Mouse (Mus musculus) kidney, adult 8-10 months (tissue): ENCODE results near the gene Foxk2.
"Not testable (repeated sequence)": the region's sequence is repeated elsewhere in the genome, so short reads cannot be mapped to it uniquely, and the experiment has no call there.

Source experiments
- DNase-seq, 2 experiments: peaks; one replicate each; pipeline ENCODE4 v3.0.0; 2022

Gene Foxk2

DNA sequence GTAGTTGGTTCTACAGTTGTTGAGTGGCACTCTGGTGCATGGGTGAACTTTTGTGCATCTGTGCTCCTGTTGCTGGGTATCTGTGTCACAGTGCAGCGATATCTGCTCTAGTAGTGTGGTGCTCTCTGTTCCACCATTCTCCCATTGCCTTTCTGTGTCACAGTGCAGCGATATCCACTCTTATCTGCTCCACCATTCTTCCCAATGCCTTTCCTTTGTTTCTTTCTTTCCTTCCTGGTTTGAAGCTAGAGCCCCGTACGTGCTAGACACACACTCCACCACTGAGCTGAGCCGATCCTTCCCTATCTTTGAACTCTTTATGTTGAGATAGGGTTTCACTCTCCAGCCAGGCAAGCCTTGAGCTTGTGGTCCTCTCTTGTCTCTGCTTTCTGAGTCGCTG, 23.1 kb downstream of the Foxk2 start:
- no peak for DNase-seq

GRCm38 (mm10) chr11:121289859-121290258, 30.1 kb downstream of the Foxk2 start:
- DNase-seq = no peak

DNA sequence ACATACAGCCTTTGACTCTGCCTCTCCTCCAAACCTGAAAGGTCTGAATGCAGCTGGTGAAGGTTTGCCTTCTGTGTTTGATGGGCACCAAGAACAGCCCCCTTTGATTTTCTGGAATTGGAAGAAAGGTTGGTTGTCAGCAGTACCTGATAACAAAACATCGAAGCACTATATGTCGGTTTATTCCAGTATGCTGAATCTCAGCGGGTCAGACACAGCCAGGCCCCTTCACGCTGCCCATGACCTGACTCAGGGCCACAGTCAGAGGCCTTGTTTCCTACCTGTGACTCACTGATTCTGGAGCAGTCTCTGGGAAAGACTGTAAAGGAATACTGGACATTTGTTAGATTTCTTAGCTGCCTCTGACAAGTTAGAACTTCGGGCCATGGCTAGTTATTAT, 35.0 kb downstream of the Foxk2 start:
- no peak for DNase-seq

DNA sequence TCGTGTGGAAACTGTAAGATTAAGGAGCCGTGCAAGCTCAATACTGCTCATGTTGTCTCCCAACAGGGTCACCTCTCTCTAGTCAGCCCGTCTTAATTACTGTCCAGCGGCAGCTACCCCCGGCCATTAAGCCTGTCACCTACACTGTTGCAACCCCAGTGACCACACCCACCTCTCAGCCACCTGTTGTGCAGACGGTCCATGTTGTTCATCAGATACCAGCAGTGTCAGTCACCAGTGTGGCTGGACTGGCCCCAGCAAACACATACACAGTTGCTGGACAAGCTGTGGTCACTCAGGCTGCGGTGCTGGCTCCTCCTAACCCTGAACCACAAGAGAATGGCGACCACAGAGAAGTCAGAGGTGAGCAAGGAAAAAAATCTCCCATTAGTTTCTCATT, 38.7 kb downstream of the Foxk2 start:
- DNase-seq = no peak

DNA sequence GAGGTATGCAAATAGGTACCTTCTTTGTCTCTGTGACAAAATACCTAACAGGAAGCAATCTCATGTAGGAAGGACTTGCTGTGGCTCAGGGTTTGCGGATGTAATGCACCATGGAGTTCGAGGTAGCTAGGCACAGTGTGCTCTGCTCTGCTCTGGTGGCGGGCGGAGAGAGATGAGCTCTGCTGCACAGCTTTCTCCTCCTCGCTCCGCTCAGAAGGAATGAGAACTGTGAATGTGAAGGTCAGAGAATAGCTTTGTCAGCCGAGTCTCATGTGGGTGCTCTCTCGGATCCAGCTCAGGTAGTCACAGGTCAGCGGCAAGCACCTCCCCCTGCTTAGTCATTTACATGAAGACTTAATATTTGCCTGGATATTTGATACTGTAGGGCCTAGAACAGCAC, 40.5 kb downstream of the Foxk2 start:
- DNase-seq = peak; percentile 77 to 80

GRCm38 (mm10) chr11:121305371-121305770, 45.6 kb downstream of the Foxk2 start:
- DNase-seq = no peak

GRCm38 (mm10) chr11:121306608-121307007, 46.8 kb downstream of the Foxk2 start:
- no peak for DNase-seq

DNA sequence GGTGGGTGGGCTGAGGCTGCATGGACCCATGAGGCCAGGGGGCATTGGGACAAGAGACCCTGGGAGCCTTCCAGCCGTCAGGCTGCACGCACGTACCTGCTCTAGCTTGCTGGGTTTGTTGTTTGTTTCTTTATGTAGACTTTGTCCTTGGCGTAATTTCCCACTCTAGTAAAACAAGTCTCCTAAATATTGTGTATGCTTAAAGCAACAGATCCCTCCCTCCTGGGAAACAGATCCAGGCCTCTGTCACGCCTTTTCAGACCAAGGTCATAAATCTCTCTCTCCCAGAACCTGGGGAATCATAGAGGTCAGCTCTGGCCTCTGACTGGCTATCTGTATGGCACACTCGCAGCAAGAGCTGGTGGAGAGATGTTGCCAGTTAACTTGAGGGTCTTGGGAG, 47.9 kb downstream of the Foxk2 start:
- DNase-seq = not testable (repeated sequence)

DNA sequence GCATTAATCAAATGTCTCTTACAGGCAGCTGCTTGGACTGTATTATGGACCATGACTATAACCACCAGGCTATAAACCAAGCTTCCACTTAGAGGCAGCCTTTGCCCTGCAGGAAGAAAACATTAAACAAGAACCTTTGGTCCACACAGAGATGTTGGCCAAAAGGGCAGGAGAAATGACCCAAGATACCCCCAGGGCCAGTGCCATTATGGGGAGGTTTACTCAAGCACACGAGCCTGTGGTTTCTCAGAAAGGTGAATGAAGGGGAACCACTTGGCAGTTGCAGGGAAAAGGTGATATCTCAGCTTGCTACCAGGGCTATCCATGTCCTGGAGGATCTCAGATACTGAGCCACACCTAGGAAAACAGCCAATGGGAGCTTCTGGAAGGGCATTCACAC, 66.2 kb downstream of the Foxk2 start:
- peak; percentile 76 to 81 for DNase-seq

- DNase-seq = no peak
Observed at GRCm38 (mm10) chr11:121326681-121327080, 66.9 kb downstream of the Foxk2 start.

DNA sequence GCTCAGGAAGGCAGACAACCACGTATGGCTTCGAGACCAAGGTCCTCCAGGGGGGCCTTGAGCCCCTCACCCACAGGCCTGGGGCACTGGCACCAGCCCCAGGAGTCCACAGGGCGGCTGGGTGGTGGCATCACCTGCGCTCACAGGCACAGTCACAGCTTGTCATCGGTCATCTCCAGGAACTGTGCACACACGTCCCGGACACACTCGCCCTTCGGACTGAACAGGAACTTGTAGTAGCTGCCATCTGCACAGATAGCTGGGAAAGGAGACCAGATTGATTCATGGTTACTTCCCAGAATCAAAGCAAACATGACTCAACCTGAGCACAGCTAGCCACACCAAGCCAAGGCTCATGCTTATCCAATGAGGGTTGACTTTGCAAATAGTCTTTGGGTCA, 68.4 kb downstream of the Foxk2 start:
- DNase-seq = no peak

DNA sequence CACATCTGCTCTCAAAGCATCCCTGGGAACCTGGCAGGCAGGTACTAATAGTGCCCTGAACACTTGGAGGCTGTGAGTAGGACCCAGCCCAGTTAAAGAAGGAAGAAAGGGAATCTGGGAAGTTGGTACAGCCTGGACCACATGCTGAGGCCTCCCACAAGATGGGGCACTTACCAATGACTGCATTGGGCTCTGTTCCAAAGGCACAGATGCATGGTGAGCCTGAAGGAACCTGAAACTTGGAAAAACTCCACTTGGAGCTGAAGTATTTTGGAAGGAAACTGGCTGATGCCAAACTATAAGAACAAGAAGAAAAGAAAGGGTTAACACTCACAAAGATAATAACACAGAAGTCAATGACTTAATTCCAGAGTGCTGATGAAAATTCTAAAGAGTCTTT, 68.8 kb downstream of the Foxk2 start:
- no peak for DNase-seq

GRCm38 (mm10) chr11:121331641-121332040, 71.9 kb downstream of the Foxk2 start:
- DNase-seq = no peak

DNA sequence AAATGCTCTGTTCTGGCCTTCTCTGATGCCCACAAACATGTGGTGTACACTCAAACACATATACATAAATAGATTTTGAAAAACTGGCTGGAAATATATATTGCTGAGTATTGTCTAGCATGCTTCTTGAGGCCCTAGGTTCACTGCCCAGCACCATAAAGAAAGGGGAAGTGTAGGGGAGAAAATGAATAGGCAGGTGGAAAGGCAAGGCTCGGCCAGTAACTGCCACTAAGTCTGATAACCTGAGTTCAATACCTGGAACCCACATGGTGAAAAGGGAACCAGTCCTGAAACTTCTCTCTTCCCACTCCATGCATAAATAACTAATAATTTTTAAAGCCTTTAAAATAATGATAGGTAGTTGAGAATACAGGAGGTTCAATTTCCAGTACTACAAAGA, 79.9 kb downstream of the Foxk2 start:
- no peak for DNase-seq

GRCm38 (mm10) chr11:121340287-121340686, 80.5 kb downstream of the Foxk2 start:
- DNase-seq = no peak

DNA sequence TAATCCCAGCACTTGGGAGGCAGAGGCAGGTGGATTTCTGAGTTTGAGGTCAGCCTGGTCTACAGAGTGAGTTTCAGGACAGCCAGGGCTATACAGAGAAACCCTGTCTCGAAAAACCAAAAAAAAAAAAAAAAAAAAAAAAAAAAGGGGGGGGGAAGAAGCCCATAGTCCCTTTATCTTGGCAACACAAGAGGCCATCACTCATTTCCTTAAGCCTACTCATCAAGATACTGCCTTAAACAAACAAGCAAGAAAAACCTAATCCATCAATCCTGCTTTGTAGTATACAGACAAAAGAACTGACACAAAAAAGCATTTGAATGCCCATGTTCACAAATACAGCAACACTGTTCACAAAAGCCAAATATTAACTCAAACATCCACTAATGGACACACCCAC, 82.6 kb downstream of the Foxk2 start:
- DNase-seq = not testable (repeated sequence)

- DNase-seq = no peak
Observed at GRCm38 (mm10) chr11:121347036-121347435, 87.2 kb downstream of the Foxk2 start.

GRCm38 (mm10) chr11:121348166-121348565, 88.4 kb downstream of the Foxk2 start:
- no peak for DNase-seq

- not testable (repeated sequence) for DNase-seq
Observed at GRCm38 (mm10) chr11:121348727-121349126, 88.9 kb downstream of the Foxk2 start.

DNA sequence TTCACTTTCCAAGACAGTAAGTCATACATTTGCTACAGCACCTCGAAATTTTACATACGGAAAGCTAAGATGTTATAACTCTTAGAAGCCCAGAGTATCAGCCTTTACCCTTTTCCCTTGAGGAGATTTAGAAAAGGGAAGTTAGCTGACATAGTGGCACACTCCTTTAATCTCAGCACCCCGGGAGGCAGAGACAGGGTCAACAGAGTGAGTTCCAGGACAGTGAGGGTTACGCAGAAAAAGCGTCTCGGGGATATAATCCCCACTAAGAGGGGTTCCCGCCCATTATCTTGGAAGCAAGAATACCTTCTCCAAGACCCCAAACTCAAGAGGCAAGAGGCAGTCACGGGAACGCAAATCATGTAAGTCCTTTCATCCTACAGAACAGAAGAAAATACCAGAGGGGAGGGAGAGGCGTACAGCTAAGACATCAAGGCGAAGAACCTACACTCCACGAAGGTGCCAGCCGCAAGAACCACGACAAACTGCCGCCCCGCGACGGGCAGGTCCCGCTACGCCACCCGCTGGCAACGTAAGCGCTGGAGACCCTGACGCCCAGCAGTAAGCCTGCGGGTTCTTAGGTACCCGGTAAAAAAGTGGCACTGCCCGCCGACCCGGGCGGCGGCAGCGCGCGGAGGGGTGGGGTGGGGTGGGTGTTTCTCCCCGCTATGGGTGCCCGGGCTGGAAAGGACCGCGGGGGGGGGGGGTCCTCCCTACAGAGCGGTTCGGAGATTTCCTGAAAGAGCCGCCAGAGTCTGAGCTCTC, 93.7 kb downstream of the Foxk2 start:
- DNase-seq = peak; percentile 7 to 28

DNA sequence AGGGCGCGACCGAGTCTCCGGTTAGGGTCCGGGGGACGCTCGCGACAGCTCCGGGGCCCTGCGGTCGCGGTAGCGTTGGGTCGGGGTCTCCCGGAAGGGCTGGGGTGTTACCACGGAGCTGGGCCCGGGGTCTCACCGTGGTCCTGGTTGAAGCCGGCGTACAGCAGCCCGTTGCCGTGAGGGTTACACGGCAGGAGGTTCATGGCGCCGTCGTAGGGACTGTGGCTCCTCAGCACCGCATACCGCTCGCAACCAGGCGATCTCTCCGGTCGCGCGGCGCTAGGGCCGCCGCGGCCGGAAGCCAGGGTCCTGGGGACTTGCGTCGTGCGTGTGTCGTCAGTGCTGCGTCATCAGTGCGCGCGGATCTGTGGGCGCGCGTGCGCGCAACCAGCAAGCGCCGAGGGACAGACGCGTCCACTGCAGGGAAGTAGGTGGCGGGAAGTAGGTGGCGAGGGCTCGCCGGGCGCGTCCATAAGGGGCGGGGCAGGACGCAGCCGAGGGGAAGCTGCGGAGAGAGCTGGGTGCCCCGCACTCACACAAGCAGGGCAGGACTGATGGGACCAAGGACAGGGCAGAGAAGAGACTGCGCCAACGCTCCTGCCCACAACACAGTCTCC, 94.4 kb downstream of the Foxk2 start, which contains the start of gene Wdr45b:
Gene Wdr45b (minus strand): TSS at position 355 of the 617 bp plus-strand sequence.
- DNase-seq = peak; percentile 97
